Mouse (Mus musculus): ENCODE measurements around the gene Usf3. TPM values are rescaled to one million over a fixed set of nuclear protein-coding genes. Genes with fewer than 3 reads are reported as not detected.

Gene Usf3
- polyA plus RNA-seq, 2 experiments from 2014 or later, result 2.7 to 4.7 TPM

DNA sequence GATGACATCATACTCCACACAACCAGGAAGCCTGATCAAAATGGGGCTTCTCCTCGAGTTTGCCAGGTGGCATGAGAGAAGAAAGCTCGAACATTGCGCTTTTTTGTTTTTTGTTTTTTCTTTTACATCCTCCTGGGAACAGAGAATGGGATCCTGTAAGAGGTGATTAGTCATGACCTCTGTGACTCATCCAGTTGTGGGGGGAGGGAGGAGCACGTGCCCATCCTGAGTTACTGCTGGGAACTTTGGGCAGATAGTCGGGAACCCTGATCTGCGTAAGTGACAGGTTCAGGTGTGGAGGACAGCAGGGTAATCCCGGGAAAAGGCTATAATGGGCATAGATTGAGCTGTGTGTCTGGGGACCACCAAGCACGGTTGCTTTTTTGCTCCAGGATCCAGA lies 67.4 kb downstream of the Usf3 start:
- no peak for ATAC-seq

DNA sequence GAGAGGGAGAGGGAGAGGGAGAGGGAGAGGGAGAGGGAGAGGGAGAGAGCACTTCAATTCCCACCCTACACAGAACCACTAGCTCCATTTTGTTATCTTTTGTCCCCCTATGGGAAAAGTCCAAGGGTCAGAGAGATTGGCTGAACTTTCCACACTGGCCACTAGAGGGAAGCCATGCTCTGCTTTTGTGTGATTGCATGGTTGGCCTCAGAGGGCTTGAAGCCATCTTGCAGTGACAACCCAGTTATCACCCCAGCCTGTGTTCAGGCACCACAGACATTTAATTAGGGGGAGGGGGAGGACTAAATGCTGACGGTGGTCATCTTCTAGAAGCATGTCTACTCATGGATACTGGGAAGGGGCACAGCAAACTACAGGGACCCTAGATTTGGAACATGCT lies 69.6 kb downstream of the Usf3 start:
- ATAC-seq, result peak; percentile 87

DNA sequence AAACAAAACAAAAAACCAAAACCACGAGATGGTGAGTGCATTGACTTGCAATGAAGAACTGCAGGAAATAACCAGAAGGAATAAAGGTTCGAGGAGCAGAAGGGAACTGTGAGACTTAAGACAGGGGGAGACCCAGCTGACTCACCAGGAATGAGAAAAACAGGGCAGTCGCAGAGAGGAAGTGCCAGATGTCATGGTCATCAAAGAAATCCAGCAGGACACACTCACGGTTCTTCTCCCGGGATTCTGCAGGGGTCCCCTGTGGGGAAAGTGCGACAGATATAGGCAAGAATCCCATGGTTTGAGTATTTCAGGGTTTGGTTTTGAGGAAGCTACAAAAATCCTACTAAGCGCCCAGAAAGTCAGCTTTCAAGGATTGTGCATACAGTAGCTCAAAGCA lies 70.3 kb downstream of the Usf3 start:
- ATAC-seq, result no peak

DNA sequence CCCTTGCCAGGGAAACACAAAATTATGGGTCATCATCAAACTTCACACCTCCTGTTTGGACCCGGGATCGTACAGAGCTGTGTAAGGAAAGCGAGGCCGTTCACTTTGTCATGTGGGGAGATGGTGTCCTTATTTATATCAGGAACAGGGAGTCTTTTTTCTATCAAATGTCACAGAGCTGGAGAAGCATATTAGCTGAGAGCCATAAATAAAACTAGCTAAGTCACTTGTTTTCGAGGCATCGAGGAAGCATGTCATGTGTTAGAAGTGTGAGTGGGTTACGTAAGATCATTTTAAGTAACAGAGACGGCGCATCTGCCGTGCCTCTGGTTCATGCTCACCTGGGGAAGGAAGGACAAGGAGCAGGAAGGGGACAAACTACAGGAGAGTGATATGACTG lies 76.9 kb downstream of the Usf3 start:
- ATAC-seq, result no peak

DNA sequence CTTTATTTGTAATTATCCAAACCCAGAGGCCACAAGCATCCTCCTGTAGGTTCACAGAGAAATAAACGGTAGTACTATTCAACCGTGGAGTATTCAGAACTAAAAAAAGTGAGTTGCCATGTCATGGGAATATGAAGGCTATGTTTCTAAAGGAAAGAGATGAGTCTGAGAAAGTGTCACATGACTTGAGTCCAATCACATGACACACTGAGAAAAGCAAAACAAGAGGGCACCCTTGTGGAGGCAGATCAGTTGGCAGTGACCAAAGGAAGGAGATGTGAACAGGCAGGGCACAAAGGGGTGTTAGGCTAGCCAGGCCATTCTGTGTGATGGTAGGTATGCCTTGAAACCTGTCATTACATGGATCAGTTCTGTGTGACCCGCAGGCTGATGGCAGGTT lies 79.7 kb downstream of the Usf3 start:
- no peak for ATAC-seq

DNA sequence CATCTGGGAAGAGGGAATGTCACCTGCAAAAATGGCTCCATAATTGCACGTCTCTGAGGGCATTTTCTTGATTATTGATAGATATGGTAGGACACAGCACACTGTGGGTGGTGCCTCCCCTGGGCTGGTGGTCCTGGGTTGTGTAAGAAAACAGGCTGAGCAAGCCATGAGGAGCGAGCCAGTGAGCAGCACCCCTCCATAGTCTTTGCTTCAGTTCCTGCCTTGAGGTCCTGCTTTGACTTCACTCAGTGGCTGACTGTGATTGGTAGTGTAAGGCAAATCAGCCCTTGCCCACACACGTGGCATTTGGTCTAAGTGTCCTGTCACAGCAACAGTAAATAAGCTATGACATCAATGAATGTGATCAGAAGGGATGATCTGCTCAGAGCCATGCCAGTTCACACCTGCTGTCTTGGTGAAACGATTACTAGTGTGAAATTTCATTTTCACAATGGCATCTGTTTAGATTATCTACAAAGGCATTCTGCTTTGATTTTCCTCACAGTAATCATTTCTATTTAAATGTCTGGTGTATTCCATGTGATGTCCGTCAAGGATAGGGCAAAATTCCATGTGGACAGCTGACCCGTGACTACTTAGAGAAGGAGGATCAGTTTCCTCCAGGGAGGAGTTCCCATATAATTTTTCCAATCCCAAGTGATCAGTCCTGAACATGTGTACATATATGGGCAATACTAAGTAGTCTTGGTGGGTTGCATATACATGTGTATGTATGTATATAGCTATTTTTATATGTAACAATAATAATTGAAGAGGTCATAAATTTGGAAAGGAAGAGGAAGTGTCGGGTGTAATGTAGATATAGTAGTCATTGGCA lies 81.0 kb downstream of the Usf3 start:
- no peak for ATAC-seq

DNA sequence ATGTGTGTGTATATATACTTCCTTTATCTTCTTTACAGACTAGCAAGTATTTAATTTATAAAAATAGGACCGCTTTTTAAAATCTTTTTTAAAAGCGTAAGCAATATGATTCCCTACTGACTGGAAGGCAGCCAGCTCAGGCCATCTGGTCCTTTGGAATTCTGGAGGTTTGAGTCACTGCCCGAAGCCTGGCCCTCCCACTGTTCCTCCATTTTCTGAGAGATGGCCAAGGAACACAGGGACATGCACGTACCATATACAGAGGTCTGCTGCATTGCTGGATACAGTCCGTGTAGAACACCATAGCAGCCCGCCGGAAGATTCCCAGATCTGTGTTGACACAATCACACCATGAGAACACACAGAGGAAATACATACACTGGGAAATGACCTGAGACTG lies 81.7 kb downstream of the Usf3 start:
- ATAC-seq, result no peak

DNA sequence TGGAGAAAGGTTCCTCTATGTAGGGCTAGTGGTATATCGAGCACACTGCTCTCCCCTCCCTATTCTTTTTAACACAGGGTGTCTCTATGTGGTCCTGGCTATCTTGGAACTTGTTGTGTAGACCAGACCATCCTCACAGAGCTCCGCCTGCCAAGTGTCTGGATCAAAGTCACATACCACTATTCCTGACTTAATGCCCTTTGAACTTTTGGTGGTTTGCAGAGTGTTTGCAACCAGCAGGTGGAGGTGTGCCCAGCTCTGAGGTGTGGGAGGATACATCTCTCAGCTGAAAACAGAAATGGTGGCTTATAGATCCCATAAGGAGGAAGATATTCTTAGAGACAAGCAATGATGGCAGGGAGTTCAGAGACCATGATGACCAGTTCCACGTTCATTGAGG lies 84.4 kb downstream of the Usf3 start:
- ATAC-seq, result no peak

DNA sequence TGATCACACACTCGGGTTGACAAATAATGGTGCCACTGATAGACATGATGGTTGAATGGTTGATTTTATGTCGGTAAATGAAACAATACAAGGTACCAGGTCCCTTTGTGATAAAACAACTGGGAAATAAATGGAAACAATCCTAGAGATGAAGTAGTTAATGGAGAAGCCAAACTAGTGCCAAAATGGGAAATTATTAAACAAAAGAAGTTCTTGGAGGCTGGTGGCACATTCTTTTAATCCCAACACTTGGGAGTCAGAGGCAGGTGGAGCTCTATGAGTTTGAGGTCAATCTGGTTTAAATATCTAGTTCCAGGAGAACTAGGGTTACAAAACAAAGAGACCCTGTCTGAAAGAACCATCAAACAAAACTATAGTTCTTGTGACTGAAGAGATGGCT lies 91.9 kb downstream of the Usf3 start:
- no peak for ATAC-seq

DNA sequence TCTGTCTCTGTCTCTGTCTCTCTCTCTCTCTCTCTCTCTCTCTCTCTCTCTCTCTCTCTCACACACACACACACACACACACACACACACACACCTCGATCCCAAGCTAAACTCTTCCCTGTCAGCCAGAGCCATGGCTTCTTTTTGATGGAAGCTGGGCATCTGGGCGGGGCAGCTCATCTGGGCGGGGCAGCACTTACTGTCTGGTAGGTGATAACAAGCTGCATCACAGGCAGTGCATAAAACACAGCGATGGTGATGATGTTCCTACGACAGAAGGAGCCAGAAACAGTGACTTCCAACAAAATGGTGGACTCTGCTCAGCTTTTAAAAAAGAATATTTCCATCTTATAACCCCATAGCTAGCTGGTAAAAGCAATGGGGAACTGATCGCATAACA lies 92.5 kb downstream of the Usf3 start:
- no peak for ATAC-seq

DNA sequence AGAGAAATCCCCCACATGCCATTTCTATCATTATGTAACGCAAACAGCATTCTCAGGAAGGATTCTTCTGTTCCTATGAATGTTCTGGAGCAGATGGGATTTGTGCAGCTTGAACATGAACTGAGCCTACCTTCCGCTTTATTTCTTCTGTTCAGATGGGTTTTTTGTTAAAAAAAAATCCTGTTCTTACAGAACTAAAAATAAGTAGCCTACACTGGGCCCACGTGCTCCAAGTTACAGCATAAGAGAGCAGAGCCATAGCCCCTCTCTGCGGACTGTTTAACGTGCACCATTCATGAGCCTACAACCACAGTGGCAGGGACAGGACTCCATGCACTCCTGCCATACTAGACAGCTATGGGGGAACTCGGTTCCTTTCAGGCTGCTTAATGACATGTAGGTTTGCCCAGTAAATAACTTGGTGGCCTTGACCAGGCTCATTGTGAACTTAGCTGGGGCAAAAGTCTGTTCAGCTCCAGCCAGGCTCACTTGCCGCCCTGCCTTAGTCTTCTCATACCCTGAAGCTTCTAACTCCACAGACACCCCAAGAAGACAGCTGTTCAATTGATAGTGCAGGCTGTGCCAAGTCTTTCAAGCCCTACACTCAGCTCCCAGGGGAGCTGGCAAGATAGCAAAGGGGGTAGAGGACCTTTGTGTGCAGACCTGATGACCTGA lies 95.6 kb downstream of the Usf3 start:
- ATAC-seq, result no peak

DNA sequence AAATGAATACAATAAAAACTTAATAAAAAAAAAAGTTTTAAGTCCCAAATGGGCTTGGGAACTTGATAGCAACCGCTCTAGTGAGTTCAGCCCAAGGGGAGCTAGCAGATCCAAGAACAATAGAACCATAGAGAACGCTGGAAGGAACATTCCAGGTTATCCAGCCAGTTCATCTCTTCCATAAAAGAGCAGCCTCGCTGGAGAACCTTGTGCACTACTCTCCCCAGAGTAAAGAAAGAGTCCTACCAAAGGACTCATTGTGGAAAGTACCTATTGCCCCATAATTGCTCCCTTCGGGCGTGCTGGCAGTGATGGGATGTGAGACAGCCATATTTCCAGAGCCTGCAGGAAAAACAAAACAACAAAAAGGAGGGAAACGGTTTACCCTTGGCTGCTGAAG lies 96.5 kb downstream of the Usf3 start:
- ATAC-seq, result no peak

DNA sequence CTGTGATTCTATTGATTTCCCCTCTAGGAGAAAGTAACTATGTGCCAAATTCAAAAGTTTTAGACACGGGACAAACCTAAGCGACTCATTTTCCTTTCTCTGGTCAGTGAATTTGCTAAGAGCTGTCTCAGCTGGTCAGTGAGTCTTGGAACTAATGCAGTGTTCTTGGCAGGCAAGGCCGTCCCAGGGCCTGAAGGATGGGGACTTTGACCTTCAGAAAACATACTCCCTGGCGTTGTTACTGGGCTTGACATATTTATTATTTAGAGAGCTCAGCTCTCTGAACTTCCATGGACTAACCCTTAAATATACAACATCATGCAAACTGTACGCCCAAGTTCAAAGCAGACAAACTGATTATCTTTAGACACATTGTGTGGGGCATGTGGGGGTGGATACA lies 97.6 kb downstream of the Usf3 start:
- ATAC-seq, result no peak

DNA sequence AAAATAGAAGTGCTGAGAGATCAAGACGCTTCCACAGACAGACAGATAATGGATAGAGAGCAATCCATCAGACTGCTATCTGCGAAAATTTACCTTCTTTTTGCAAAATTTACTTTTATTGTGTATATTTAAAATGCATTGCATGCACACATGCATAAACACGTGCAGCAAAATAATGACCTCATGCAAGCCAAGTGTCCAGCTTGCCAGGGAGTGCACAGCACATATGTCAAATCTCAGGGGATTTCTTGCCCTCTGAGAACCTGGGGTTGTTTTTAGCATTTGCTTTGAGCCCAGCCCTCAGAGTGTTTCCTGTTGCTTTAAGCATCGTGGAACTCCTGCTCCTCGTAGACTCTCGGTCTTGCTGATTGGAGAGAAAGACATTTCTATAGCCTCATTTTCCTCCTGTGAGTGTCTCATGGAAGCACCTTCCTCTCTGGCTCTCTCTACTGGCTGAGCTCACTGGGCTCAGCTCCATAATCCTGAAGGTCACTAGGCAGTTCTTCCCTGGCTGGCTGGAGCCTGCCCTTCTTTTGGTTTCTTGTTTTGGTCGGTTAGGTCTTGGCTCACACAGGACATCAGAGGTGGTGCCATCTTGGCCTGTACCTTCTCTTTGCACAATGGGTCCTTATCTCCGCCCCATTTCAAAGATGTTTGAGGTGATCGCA lies 98.5 kb downstream of the Usf3 start:
- ATAC-seq, result no peak

Other genes with a start within 250 kb of the Usf3 start
- gene Qtrt2, start 246.4 kb upstream of the Usf3 start, polyA plus RNA-seq (2017; shearing (Covaris generic)), result 10 to 100 TPM; 11.6 to 12.0 TPM
- gene Zdhhc23, start 193.5 kb upstream of the Usf3 start, polyA plus RNA-seq (2017; shearing (Covaris generic)), result 1 to 10 TPM; 1.4 to 1.9 TPM
- gene Gramd1c, start 109.9 kb upstream of the Usf3 start, polyA plus RNA-seq (2017; shearing (Covaris generic)), result 1 to 10 TPM; 3.6 TPM
- gene Atp6v1a, start 33.5 kb upstream of the Usf3 start, polyA plus RNA-seq (2017; shearing (Covaris generic)), result 10 to 100 TPM; 32.7 to 35.0 TPM
- gene Naa50, start 33.4 kb upstream of the Usf3 start, polyA plus RNA-seq (2017; shearing (Covaris generic)), result 10 to 100 TPM; 29.1 to 32.3 TPM
- 10 to 100 TPM; 21.3 to 30.8 TPM for gene Sidt1, start 159.9 kb downstream of the Usf3 start, polyA plus RNA-seq (2017; shearing (Covaris generic))
- 10 to 100 TPM; 17.8 to 22.0 TPM for gene Spice1, start 173.9 kb downstream of the Usf3 start, polyA plus RNA-seq (2017; shearing (Covaris generic))
- gene Cfap44, start 221.6 kb downstream of the Usf3 start, polyA plus RNA-seq (2017; shearing (Covaris generic)), result not detected

Data from activated CD4-positive, CD25-positive, alpha-beta regulatory T cell, adult 4 months (primary cell).